Mouse (Mus musculus): Measurements from ENCODE around the gene Wsb2. TPM values are rescaled to one million over a fixed set of nuclear protein-coding genes. Genes with fewer than 3 reads are reported as not detected.
"Not testable (repeated sequence)": the region's sequence is repeated elsewhere in the genome, so short reads cannot be mapped to it uniquely, and the experiment has no call there.

Gene Wsb2
- polyA plus RNA-seq, 1 experiment = 328 TPM

- no peak for DNase-seq (ENCODE audit: extremely low spot score in 1 of 2, low spot score in 1 of 2)
Observed at GRCm38 (mm10) chr5:117355648-117356303, 1.3 kb upstream of the Wsb2 start.

- DNase-seq (ENCODE audit: extremely low spot score in 1 of 2, low spot score in 1 of 2) = no peak
Observed at GRCm38 (mm10) chr5:117356365-117357128, 557 bp upstream of the Wsb2 start.

- no peak for DNase-seq (ENCODE audit: extremely low spot score in 1 of 2, low spot score in 1 of 2)
Observed at GRCm38 (mm10) chr5:117357478-117358247, 559 bp downstream of the Wsb2 start.

GRCm38 (mm10) chr5:117358248-117358630, 1.1 kb downstream of the Wsb2 start:
- DNase-seq (ENCODE audit: extremely low spot score in 1 of 2, low spot score in 1 of 2) = peak in 1 of 2 experiments; percentile 49

GRCm38 (mm10) chr5:117358725-117359124, 1.6 kb downstream of the Wsb2 start:
- peak; percentile 67 to 94 for DNase-seq (ENCODE audit: extremely low spot score in 1 of 2, low spot score in 1 of 2)

- no peak for DNase-seq (ENCODE audit: extremely low spot score in 1 of 2, low spot score in 1 of 2)
Observed at GRCm38 (mm10) chr5:117359497-117360227, 2.6 kb downstream of the Wsb2 start.

- no peak for DNase-seq (ENCODE audit: extremely low spot score in 1 of 2, low spot score in 1 of 2)
Observed at GRCm38 (mm10) chr5:117360228-117360515, 3.1 kb downstream of the Wsb2 start.

- DNase-seq (ENCODE audit: extremely low spot score in 1 of 2, low spot score in 1 of 2) = no peak
Observed at GRCm38 (mm10) chr5:117360631-117361541, 3.8 kb downstream of the Wsb2 start.

GRCm38 (mm10) chr5:117361590-117361989, 4.5 kb downstream of the Wsb2 start:
- DNase-seq (ENCODE audit: extremely low spot score in 1 of 2, low spot score in 1 of 2) = peak in 1 of 2 experiments; percentile 55

GRCm38 (mm10) chr5:117363066-117363782, 6.1 kb downstream of the Wsb2 start:
- no peak for DNase-seq (ENCODE audit: extremely low spot score in 1 of 2, low spot score in 1 of 2)

- no peak for DNase-seq (ENCODE audit: extremely low spot score in 1 of 2, low spot score in 1 of 2)
Observed at GRCm38 (mm10) chr5:117364821-117365220, 7.7 kb downstream of the Wsb2 start.

- no peak for DNase-seq (ENCODE audit: extremely low spot score in 1 of 2, low spot score in 1 of 2)
Observed at GRCm38 (mm10) chr5:117365904-117366561, 8.9 kb downstream of the Wsb2 start.

- no peak for DNase-seq (ENCODE audit: extremely low spot score in 1 of 2, low spot score in 1 of 2)
Observed at GRCm38 (mm10) chr5:117367206-117367605, 10.1 kb downstream of the Wsb2 start.

- no peak for DNase-seq (ENCODE audit: extremely low spot score in 1 of 2, low spot score in 1 of 2)
Observed at GRCm38 (mm10) chr5:117370592-117370991, 13.5 kb downstream of the Wsb2 start.

- DNase-seq (ENCODE audit: extremely low spot score in 1 of 2, low spot score in 1 of 2) = no peak
Observed at GRCm38 (mm10) chr5:117373418-117373817, 16.3 kb downstream of the Wsb2 start.

GRCm38 (mm10) chr5:117374372-117375049, 17.4 kb downstream of the Wsb2 start:
- DNase-seq (ENCODE audit: extremely low spot score in 1 of 2, low spot score in 1 of 2) = peak; percentile 37 to 66

- DNase-seq (ENCODE audit: extremely low spot score in 1 of 2, low spot score in 1 of 2) = no peak
Observed at GRCm38 (mm10) chr5:117376331-117376761, 19.2 kb downstream of the Wsb2 start.

- DNase-seq (ENCODE audit: extremely low spot score in 1 of 2, low spot score in 1 of 2) = not testable (repeated sequence)
Observed at GRCm38 (mm10) chr5:117377731-117378130, 20.6 kb downstream of the Wsb2 start.
